Mouse (Mus musculus) lung, adult 2 months (tissue): ENCODE measurements around the gene Rreb1. TPM values are rescaled to one million over a fixed set of nuclear protein-coding genes. Genes with fewer than 3 reads are reported as not detected.

Experiments
- DNase-seq: peaks from one replicate; pipeline ENCODE4 v3.0.0; 2022
- H3K4me1 ChIP-seq: fragments of 200-500 bp; 2 replicates; pipeline ENCODE4 v1.6.1; 2011; ENCODE audit warnings: low read length; ENCODE audit not compliant: control insufficient read depth, insufficient read depth
- H3K4me3 ChIP-seq: fragments of 200-500 bp; replicated peaks from 2 replicates; pipeline ENCODE3; 2011; ENCODE audit warnings: low read depth, mild to moderate bottlenecking, control low read depth, low read length; ENCODE audit errors: extremely low read depth
- CTCF ChIP-seq: fragments of 200-500 bp; IDR thresholded peaks from 2 replicates; pipeline ENCODE4 v1.5.1; 2011; ENCODE audit warnings: mild to moderate bottlenecking, low read length, control low read depth; ENCODE audit not compliant: insufficient read depth
- POLR2A ChIP-seq: fragments of 200-500 bp; IDR thresholded peaks from 2 replicates; pipeline ENCODE4 v1.6.1; 2011; ENCODE audit warnings: low read depth, mild to moderate bottlenecking, control low read depth, low read length, borderline replicate concordance; ENCODE audit errors: extremely low read depth
- WGBS: fragments of 180-500 bp; shearing (Covaris S2); methylation state at CpG from one replicate; pipeline ENCODE4 v1.1.7; 2018; 5-methylcytosine and 5-hydroxymethylcytosine counted together
- polyA plus RNA-seq: library from polyadenylated mRNA; depleted of rRNA; stranded (reverse); fragments of >200 nt; gene quantifications from 2 replicates; pipeline ENCODE4 v1.2.3, GENCODE M21; 2012

Rreb1 gene
- polyA plus RNA-seq, 1 experiment = 23.7 TPM

GRCm38 (mm10) chr13:37944306-37944705 is 166.1 kb downstream of the Rreb1 start:
- WGBS = 31% methylated on average over 1 of the region's 1 CpGs
- TF ChIP-seq CTCF (peak; percentile 14; the same call in 1 of the 2 replicates), POLR2A (no peak)
- no peak for DNase-seq
- H3K4me3 ChIP-seq = no peak overlapping the region
- peaks cover 11% of the 10 kb centered on the region for H3K4me1 ChIP-seq

GRCm38 (mm10) chr13:37945392-37945791 is 167.2 kb downstream of the Rreb1 start:
- no peak for DNase-seq
- H3K4me1 ChIP-seq = peaks cover 5% of the 10 kb centered on the region
- TF ChIP-seq POLR2A = no peak
- TF ChIP-seq CTCF = no peak
- WGBS = 72% methylated on average over 8 of the region's 8 CpGs
- no peak overlapping the region for H3K4me3 ChIP-seq

- 22% methylated on average over 6 of the region's 6 CpGs for WGBS
- Histone ChIP-seq H3K4me1 (no peaks in the 10 kb centered on the region; the same call in 1 of the 2 replicates), H3K4me3 (no peak overlapping the region)
- TF ChIP-seq POLR2A (no peak), CTCF (peak; percentile 83)
- DNase-seq = peak; percentile 86
Measured at GRCm38 (mm10) chr13:37946734-37947133, 168.5 kb downstream of the Rreb1 start.

- DNase-seq = no peak
- WGBS = 86% methylated on average over 6 of the region's 6 CpGs
- TF ChIP-seq POLR2A (no peak), CTCF (no peak)
- H3K4me1 ChIP-seq = no peaks in the 10 kb centered on the region
- H3K4me3 ChIP-seq = no peak overlapping the region
Measured at GRCm38 (mm10) chr13:37952981-37953380, 174.8 kb downstream of the Rreb1 start.

GRCm38 (mm10) chr13:37954318-37954717 is 176.1 kb downstream of the Rreb1 start:
- no peak for DNase-seq
- H3K4me3 ChIP-seq = no peak overlapping the region
- TF ChIP-seq CTCF = no peak
- no peak for TF ChIP-seq POLR2A
- no peaks in the 10 kb centered on the region for H3K4me1 ChIP-seq
- WGBS = 70% methylated on average over 1 of the region's 1 CpGs

- Histone ChIP-seq H3K4me3 (no peak overlapping the region), H3K4me1 (no peaks in the 10 kb centered on the region)
- WGBS = 77% methylated on average over 18 of the region's 18 CpGs
- no peak for DNase-seq
- no peak for TF ChIP-seq POLR2A
- TF ChIP-seq CTCF = no peak
Measured at GRCm38 (mm10) chr13:37958498-37959238, 180.5 kb downstream of the Rreb1 start.

GRCm38 (mm10) chr13:37959239-37959907 is 181.2 kb downstream of the Rreb1 start:
- TF ChIP-seq CTCF = no peak
- TF ChIP-seq POLR2A = no peak
- Histone ChIP-seq H3K4me1 (peaks cover 3% of the 10 kb centered on the region; the same call in 1 of the 2 replicates), H3K4me3 (no peak overlapping the region)
- no peak for DNase-seq
- WGBS = 64% methylated on average over 15 of the region's 15 CpGs

GRCm38 (mm10) chr13:37959936-37960335 is 181.7 kb downstream of the Rreb1 start:
- Histone ChIP-seq H3K4me3 (no peak overlapping the region), H3K4me1 (peaks cover 3% of the 10 kb centered on the region; the same call in 1 of the 2 replicates)
- 80% methylated on average over 7 of the region's 7 CpGs for WGBS
- TF ChIP-seq POLR2A = no peak
- TF ChIP-seq CTCF = no peak
- no peak for DNase-seq

- 81% methylated on average over 9 of the region's 9 CpGs for WGBS
- H3K4me1 ChIP-seq = peaks cover 3% of the 10 kb centered on the region; the same call in 1 of the 2 replicates
- TF ChIP-seq CTCF = no peak
- no peak for DNase-seq
- H3K4me3 ChIP-seq = no peak overlapping the region
Measured at GRCm38 (mm10) chr13:37962541-37962940, 184.3 kb downstream of the Rreb1 start.

GRCm38 (mm10) chr13:37963354-37964007 is 185.3 kb downstream of the Rreb1 start:
- DNase-seq = peak; percentile 67
- TF ChIP-seq POLR2A (no peak), CTCF (peak; percentile 57)
- WGBS = 2% methylated on average over 12 of the region's 12 CpGs
- H3K4me3 ChIP-seq = peak overlapping the region; percentile 55
- peaks cover 3% of the 10 kb centered on the region; the same call in 1 of the 2 replicates for H3K4me1 ChIP-seq
